Mouse (Mus musculus) MEL (cell line): ENCODE measurements around the gene Olfr894. TPM values are rescaled to one million over a fixed set of nuclear protein-coding genes. Genes with fewer than 3 reads are reported as not detected.

Experiments
- polyA plus RNA-seq, 2 experiments: library from polyadenylated mRNA; stranded (reverse) in 1 of 2; unstranded in 1 of 2; fragments of >175 nt in 1 of 2; fragments of >200 nt in 1 of 2; gene quantifications; 2 replicates each; pipeline versions ENCODE4 v1.2.1 to v1.2.4; 2012; ENCODE audit warnings: low replicate concordance in 2 of 2, low read depth in 1 of 2; ENCODE audit not compliant: insufficient read length in 2 of 2, insufficient read depth in 1 of 2, missing spikeins in 1 of 2
- total RNA-seq: library from RNA; depleted of rRNA; stranded (reverse); fragments of 300-350 nt; gene quantifications from 2 replicates; pipeline ENCODE4 v1.2.3, GENCODE M21; 2012; rRNA removed

The Olfr894 gene
- total and polyA plus RNA-seq, 3 experiments = not detected

Other genes starting within 250 kb of the Olfr894 start
- gene Olfr881, start 226.2 kb upstream of the Olfr894 start, total RNA-seq = not detected in 2 replicates
- not detected for gene Olfr881, start 226.2 kb upstream of the Olfr894 start, polyA plus RNA-seq
- not detected in 2 replicates for gene Olfr883, start 192.2 kb upstream of the Olfr894 start, total RNA-seq
- gene Olfr883, start 192.2 kb upstream of the Olfr894 start, polyA plus RNA-seq = not detected
- not detected in 2 replicates for gene Olfr884, start 171.5 kb upstream of the Olfr894 start, total RNA-seq
- gene Olfr884, start 171.5 kb upstream of the Olfr894 start, polyA plus RNA-seq = not detected
- not detected in 2 replicates for gene Olfr885, start 156.7 kb upstream of the Olfr894 start, total RNA-seq
- not detected for gene Olfr885, start 156.7 kb upstream of the Olfr894 start, polyA plus RNA-seq
- not detected in 2 replicates for gene Olfr887, start 134.0 kb upstream of the Olfr894 start, total RNA-seq
- gene Olfr887, start 134.0 kb upstream of the Olfr894 start, polyA plus RNA-seq = not detected
- gene Olfr888, start 109.9 kb upstream of the Olfr894 start, total RNA-seq = not detected in 2 replicates
- gene Olfr888, start 109.9 kb upstream of the Olfr894 start, polyA plus RNA-seq = not detected
- 2.8 and 3.7 TPM in 2 replicates for gene Olfr889, start 102.9 kb upstream of the Olfr894 start, total RNA-seq
- 10 to 100 TPM in 1 of 2 experiments, not detected in 1; 23.6 TPM for gene Olfr889, start 102.9 kb upstream of the Olfr894 start, polyA plus RNA-seq
- gene Olfr890, start 75.5 kb upstream of the Olfr894 start, total RNA-seq = not detected in 2 replicates
- not detected for gene Olfr890, start 75.5 kb upstream of the Olfr894 start, polyA plus RNA-seq
- not detected in 2 replicates for gene Olfr891, start 37.2 kb upstream of the Olfr894 start, total RNA-seq
- not detected for gene Olfr891, start 37.2 kb upstream of the Olfr894 start, polyA plus RNA-seq
- not detected in 2 replicates for gene Olfr893, start 9.7 kb upstream of the Olfr894 start, total RNA-seq
- not detected for gene Olfr893, start 9.7 kb upstream of the Olfr894 start, polyA plus RNA-seq
- gene Olfr143, start 34.7 kb downstream of the Olfr894 start, total RNA-seq = not detected in 2 replicates
- gene Olfr143, start 34.7 kb downstream of the Olfr894 start, polyA plus RNA-seq = not detected
- gene Olfr895, start 49.8 kb downstream of the Olfr894 start, total RNA-seq = not detected in 2 replicates
- gene Olfr895, start 49.8 kb downstream of the Olfr894 start, polyA plus RNA-seq = not detected
- gene Olfr896-ps1, start 73.1 kb downstream of the Olfr894 start, total RNA-seq = not detected in 2 replicates
- gene Olfr896-ps1, start 73.1 kb downstream of the Olfr894 start, polyA plus RNA-seq = not detected
- not detected in 2 replicates for gene Olfr25, start 111.0 kb downstream of the Olfr894 start, total RNA-seq
- gene Olfr25, start 111.0 kb downstream of the Olfr894 start, polyA plus RNA-seq = not detected
- not detected in 2 replicates for gene Olfr898, start 130.4 kb downstream of the Olfr894 start, total RNA-seq
- gene Olfr898, start 130.4 kb downstream of the Olfr894 start, polyA plus RNA-seq = not detected
- gene Olfr250, start 148.8 kb downstream of the Olfr894 start, total RNA-seq = not detected in 2 replicates
- not detected for gene Olfr250, start 148.8 kb downstream of the Olfr894 start, polyA plus RNA-seq
- not detected in 2 replicates for gene Olfr251, start 159.0 kb downstream of the Olfr894 start, total RNA-seq
- not detected for gene Olfr251, start 159.0 kb downstream of the Olfr894 start, polyA plus RNA-seq
- not detected in 2 replicates for gene Olfr147, start 183.6 kb downstream of the Olfr894 start, total RNA-seq
- not detected for gene Olfr147, start 183.6 kb downstream of the Olfr894 start, polyA plus RNA-seq
- not detected in 2 replicates for gene Olfr901, start 211.4 kb downstream of the Olfr894 start, total RNA-seq
- gene Olfr901, start 211.4 kb downstream of the Olfr894 start, polyA plus RNA-seq = not detected
- not detected in 2 replicates for gene Olfr902, start 229.6 kb downstream of the Olfr894 start, total RNA-seq
- not detected for gene Olfr902, start 229.6 kb downstream of the Olfr894 start, polyA plus RNA-seq
- not detected in 2 replicates for gene Olfr904, start 245.1 kb downstream of the Olfr894 start, total RNA-seq
- gene Olfr904, start 245.1 kb downstream of the Olfr894 start, polyA plus RNA-seq = not detected